Mouse (Mus musculus) gastrocnemius, postnatal 4 days (tissue): ENCODE data around the gene Bag5. TPM values are rescaled to one million over a fixed set of nuclear protein-coding genes. Genes with fewer than 3 reads are reported as not detected.
A peak's percentile ranks its signal among the peaks of the same experiment; 100 is the strongest.
"Not testable (repeated sequence)": the region's sequence is repeated elsewhere in the genome, so short reads cannot be mapped to it uniquely, and the experiment has no call there.

Source experiments
- DNase-seq, 2 experiments: peaks; one replicate each; pipeline ENCODE4 v3.0.0; 2021 to 2022; ENCODE audit warnings: low spot score in 2 of 2, mixed read lengths in 2 of 2
- total RNA-seq, 2 experiments: library from RNA; stranded (reverse); gene quantifications; 2 replicates each; pipeline ENCODE4 v1.2.3; 2021

Bag5 gene
- total RNA-seq, 2 experiments from 2014 or later = 27.5 to 32.1 TPM

GRCm38 (mm10) chr12:111677882-111678669 is 35.0 kb downstream of the Bag5 start, which contains the start of gene Trmt61a:
TSS of gene Trmt61a (plus strand) at chr12:111678105.
- DNase-seq = peak; percentile 82 to 94

- DNase-seq = peak in 1 of 2 experiments; percentile 56
These were observed 35.6 kb downstream of the Bag5 start for GRCm38 (mm10) chr12:111677421-111677820.

- no peak for DNase-seq
These were observed 37.1 kb downstream of the Bag5 start for GRCm38 (mm10) chr12:111675797-111676580.

DNA sequence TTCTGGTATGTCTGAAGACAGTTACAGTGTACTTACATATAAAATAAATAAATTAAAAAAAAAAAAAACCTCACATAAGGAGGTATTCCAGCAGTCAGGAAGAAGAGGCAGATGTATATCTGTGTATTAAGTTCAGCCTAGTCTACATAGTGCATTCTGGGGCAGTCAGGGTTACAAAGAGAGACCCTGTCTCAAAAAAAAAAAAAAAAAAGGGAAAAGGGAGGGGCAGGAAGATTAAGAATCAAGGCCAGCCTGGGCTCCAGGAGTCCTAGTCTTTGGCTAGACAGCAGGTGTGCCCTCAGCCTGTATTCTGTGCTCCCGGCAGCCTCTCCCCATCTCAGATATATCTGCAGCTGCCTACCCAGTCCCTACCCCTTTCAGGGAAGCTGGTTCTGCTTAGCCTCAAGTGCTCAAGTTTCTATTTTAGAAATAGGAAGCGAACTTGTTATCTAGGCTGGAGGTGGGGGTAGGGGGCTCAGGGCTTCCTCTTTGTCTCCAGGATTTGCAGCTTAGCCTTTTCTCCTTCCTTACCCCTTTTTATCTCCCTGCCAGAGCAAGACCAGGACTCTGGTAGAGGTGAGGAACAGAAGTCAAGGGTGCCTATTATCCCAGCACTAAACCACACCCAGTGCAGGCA is 38.1 kb downstream of the Bag5 start:
- peak in 1 of 2 experiments; percentile 5 for DNase-seq

- no peak for DNase-seq
These were observed 40.5 kb downstream of the Bag5 start for GRCm38 (mm10) chr12:111672581-111672980.

DNA sequence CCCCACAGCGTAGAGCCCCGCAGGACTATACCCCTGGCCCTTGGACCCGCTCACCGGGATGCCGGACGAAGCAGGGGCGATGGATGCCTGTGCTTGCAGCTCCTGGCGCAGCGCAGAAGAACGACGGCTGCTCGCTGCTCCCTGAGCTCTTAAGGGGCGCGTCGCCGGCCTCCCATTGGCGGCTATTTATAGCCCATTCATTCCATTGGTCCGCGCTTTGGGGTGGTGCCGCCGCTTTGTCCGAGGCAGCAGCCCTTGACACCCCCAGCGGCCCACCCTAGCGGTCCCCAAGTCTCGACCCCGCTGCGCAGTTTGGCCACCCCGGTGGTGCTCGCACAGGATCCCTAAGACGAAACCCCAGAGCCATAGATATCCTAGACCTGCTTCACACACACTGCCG is 40.9 kb downstream of the Bag5 start, which contains the start of gene Ckb:
Ckb (minus strand) TSS at position 163 of the 400 bp plus-strand sequence.
- DNase-seq = peak in 1 of 2 experiments; percentile 79

GRCm38 (mm10) chr12:111671431-111671902 is 41.6 kb downstream of the Bag5 start:
- peak in 1 of 2 experiments; percentile 57 for DNase-seq

DNA sequence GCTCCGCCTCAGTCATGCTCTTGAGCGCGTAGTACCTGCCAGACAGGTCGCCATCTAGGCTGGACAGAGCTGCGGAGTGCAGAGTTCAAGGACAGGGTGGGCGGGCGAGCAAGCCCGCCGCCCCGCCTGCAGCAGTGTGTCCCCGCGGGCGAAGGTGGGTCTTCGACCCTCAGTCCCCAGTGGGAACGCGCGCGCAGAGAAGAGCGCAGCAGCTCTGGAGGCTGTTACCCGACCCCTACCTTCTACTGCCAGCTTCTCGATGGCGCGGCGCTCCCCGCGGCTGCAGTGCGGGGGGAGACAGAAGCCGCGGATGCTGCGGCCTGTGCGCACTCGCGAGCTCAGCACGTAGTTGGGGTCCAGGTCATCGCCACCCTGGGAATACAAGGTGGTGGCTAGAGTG is 42.1 kb downstream of the Bag5 start:
- no peak for DNase-seq

- DNase-seq = no peak
These were observed 42.6 kb downstream of the Bag5 start for GRCm38 (mm10) chr12:111670371-111670971.

DNA sequence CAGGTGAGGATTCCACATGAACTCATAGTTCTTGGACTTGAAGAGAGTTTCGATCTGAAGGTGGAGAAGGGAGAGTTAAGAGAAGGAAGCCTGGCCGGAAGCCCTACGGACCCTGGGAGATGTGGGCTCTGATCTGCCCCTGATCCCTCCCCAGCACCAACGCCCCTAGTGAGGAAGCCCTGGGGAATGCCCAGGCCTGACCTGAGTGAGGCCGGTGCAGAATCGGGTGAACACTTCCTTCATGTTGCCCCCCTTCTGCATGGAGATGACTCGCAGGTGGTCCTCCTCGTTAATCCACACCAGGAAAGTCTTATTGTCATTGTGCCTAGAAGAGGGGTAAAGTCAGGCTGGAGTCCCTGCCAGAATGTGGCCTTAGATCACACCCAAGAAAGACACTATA is 43.1 kb downstream of the Bag5 start:
- no peak for DNase-seq

DNA sequence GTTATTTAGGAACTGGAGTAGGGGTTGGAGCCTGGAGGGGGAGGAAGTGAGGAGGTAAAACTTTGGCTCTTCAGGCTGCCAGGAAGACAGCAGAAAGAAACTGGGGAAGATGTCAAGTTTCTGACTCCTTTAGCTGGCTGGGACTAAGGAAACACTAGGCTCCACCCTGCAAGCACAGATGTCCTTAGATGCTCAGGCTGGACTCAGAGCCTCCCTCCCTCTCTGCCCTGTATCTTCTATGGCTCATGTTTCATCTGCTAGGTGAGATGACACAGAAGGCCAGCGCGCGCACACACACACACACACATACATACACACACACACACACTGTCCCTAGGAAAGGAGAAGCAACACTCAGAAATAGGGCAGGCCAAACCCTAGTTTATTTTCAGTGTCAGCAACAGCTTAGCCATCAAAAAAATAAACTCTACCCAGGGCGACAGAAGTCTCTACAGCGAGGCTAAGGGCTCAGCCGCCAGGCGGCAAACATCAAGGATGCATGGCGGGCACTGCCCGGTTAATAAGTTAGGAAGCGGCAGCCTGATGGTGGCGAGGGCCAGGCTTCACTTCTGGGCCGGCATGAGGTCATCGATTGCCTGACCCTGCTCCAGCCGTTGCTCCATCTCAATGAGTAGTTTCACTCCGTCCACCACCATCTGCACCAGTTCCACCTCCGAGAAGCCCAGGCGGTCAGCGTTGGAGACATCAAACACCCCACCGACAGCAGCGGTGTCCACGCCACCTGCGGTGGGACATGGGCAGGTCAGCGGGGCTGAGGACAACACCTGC is 43.9 kb downstream of the Bag5 start:
- no peak for DNase-seq

DNA sequence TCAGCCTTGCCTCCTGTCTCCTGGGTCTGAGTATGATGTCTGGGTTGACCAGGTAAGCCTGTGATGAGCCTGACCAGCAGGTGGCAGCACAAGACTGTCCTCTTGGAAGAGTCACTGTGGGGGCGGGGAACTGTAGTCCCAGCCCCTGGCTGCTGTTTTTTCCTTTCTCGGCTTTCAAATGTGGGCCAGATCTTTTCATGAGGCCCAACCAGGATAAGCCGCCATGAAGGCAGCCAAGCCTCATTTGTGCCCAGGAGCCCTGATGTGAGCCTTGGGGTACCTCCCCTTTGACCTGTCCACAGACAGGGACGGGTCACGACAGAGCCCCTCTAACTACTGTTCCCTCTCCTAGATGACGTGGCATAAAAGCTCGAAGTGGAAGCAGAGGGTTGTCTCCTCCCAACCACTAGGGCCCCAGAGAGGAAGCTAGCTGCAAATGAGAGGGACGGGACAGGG is 44.6 kb downstream of the Bag5 start:
- peak; percentile 96 to 98 for DNase-seq

DNA sequence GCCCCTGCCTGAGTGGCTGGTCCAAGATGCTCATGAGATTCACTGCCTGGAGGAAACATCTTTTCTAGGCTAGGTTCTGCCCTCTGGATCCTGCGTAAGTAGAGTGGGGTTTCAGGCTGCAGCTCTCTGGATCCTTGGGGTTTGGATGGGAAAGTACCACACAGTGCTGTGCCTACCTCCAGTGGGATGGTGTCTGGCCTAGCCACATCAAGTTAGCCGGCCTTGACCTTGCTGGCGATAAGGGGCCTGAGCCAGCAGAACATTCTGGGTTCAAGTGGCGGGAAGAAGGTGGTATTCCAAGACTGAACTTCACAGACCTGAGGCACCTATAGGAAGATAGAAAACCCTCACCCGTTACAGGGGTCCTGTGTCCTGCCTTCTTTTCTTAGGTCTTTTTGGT is 45.6 kb downstream of the Bag5 start:
- no peak for DNase-seq

DNA sequence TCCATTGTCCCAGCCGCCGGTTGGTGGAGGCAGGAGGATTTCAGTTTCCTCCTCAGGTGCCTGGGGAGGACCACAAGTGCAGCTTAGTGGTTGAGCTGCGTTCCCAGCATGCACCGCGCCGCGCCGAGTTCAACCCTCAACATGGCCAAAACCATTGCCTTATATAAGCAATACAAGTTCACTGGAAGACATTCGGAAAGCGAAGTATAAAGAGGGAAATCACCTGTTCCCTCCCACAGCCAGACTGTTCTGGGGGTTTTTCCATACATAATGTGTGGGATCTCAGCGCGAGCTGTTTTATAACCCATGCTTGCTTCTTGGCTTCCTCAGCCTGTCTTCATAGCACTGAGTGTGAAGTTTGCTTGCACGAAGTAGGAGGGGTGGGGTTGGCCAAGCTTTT is 46.7 kb downstream of the Bag5 start:
- no peak for DNase-seq

- no peak for DNase-seq
These were observed 47.8 kb downstream of the Bag5 start for GRCm38 (mm10) chr12:111665041-111665880.

GRCm38 (mm10) chr12:111664144-111664634 is 48.9 kb downstream of the Bag5 start:
- peak in 1 of 2 experiments; percentile 64 for DNase-seq

GRCm38 (mm10) chr12:111663228-111664143 is 49.6 kb downstream of the Bag5 start:
- no peak for DNase-seq

DNA sequence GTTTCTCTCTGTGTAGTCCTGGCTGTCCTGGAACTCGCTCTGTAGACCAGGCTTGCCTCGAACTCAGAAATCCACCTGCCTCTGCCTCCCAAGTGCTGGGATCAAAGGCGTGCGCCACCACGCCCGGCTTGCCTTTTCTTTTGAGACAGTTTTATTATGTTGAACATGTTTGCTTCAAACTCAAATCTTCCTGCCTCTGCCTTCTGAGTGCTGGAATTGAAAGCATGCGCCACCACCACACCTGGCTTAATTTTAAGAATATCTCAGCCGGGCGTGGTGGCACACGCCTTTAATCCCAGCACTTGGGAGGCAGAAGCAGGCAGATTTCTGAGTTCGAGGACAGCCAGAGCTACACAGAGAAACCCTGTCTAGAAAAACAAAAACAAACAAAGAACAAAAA is 51.5 kb downstream of the Bag5 start:
- not testable (repeated sequence) for DNase-seq
